ENCODE assay signal across 8 mouse cellular contexts in genomic region chr11:77216761-77217130, GRCm38 (mm10). TPM values are rescaled to one million over a fixed set of nuclear protein-coding genes. Genes with fewer than 3 reads are reported as not detected.
DNase-seq lines count a peak whose midpoint lies in the region; ATAC-seq and TF ChIP-seq lines count a peak whose summit lies in the region.

No protein-coding gene starts in this region.

- ATAC-seq in embryonic facial prominence, embryonic 15.5 days (ENCODE audit: insufficient number of reproducible peaks, low FRiP score, low TSS enrichment, low read depth), result peak; percentile 37; the same call in 1 of the 2 replicates
- ATAC-seq in intestine, postnatal 0 days, result 0 out of 2 replicates have a peak, but pooled peaks have one; percentile 6
- peak; percentile 82 for ATAC-seq in midbrain, postnatal 0 days (ENCODE audit: low FRiP score)

- H3K4me3 ChIP-seq in embryonic facial prominence, embryonic 15.5 days (replicated peaks), result peak overlapping the region; percentile 86
- peak overlapping the region; percentile 93 for H3K4me3 ChIP-seq in intestine, postnatal 0 days (ENCODE audit: low read depth, low read length)
- H3K4me3 ChIP-seq in midbrain, postnatal 0 days (ENCODE audit: low read depth, low read length), result peak overlapping the region; percentile 62

- H3K4me1 ChIP-seq in embryonic facial prominence, embryonic 15.5 days, result peaks cover 4% of the 10 kb centered on the region; the same call in 1 of the 2 replicates
- peaks cover 6% of the 10 kb centered on the region; the same call in 1 of the 2 replicates for H3K4me1 ChIP-seq in intestine, postnatal 0 days (replicated peaks; ENCODE audit: control insufficient read depth, insufficient read depth, low read length)
- peaks cover 8% of the 10 kb centered on the region; the same call in 1 of the 2 replicates for H3K4me1 ChIP-seq in midbrain, postnatal 0 days (ENCODE audit: insufficient read depth, low read length)

- H3K36me3 ChIP-seq in embryonic facial prominence, embryonic 15.5 days, result no peaks in the 10 kb centered on the region
- H3K36me3 ChIP-seq in intestine, postnatal 0 days (ENCODE audit: control insufficient read depth, insufficient read depth), result no peaks in the 10 kb centered on the region
- no peaks in the 10 kb centered on the region for H3K36me3 ChIP-seq in midbrain, postnatal 0 days (ENCODE audit: insufficient read depth, low read length)

- H3K9ac ChIP-seq in embryonic facial prominence, embryonic 15.5 days, result peak overlapping the region; percentile 81
- H3K9ac ChIP-seq in intestine, postnatal 0 days (ENCODE audit: low read depth, low read length), result peak overlapping the region; percentile 67
- peak overlapping the region; percentile 73 for H3K9ac ChIP-seq in midbrain, postnatal 0 days (replicated peaks; ENCODE audit: low read length, poor library complexity, severe bottlenecking)

- TF ChIP-seq CTCF in intestine, postnatal 0 days (IDR thresholded peaks at IDR 0.05; ENCODE audit: low read depth), result no peak
- no peak for TF ChIP-seq CTCF in midbrain, postnatal 0 days (IDR thresholded peaks at IDR 0.05)

- peak overlapping the region; percentile 88 for H3K27ac ChIP-seq in embryonic facial prominence, embryonic 15.5 days (replicated peaks)
- 0 out of 2 replicates have a peak overlapping the region, but pooled peaks have one; percentile 77 for H3K27ac ChIP-seq in intestine, postnatal 0 days (ENCODE audit: low read depth, low read length)
- H3K27ac ChIP-seq in midbrain, postnatal 0 days (ENCODE audit: low read depth, low read length), result peak overlapping the region; percentile 95

- H3K27me3 ChIP-seq in embryonic facial prominence, embryonic 15.5 days, result no peaks in the 10 kb centered on the region
- H3K27me3 ChIP-seq in intestine, postnatal 0 days (replicated peaks; ENCODE audit: control insufficient read depth, insufficient read depth, low read length), result no peaks in the 10 kb centered on the region
- no peaks in the 10 kb centered on the region for H3K27me3 ChIP-seq in midbrain, postnatal 0 days (ENCODE audit: insufficient read depth, low read length)

- peak overlapping the region; percentile 80 for H3K4me2 ChIP-seq in embryonic facial prominence, embryonic 15.5 days (replicated peaks)
- H3K4me2 ChIP-seq in intestine, postnatal 0 days (replicated peaks; ENCODE audit: low read depth), result peak overlapping the region; percentile 84
- peak overlapping the region; percentile 71 for H3K4me2 ChIP-seq in midbrain, postnatal 0 days (ENCODE audit: low read depth, low read length, poor library complexity, severe bottlenecking)

- peak; percentile 20 for DNase-seq in layer of hippocampus, adult 9-10 months (ENCODE audit: low spot score)
- no peak for DNase-seq in layer of hippocampus, postnatal 25 days (ENCODE audit: extremely low spot score in 1 of 2, low spot score in 1 of 2)
- peak; percentile 45 for DNase-seq in T-cell, adult 2 months (ENCODE audit: low spot score)
- peak; percentile 44 for DNase-seq in midbrain, postnatal 0 days (ENCODE audit: low spot score)
- DNase-seq in urinary bladder, postnatal 25 days (ENCODE audit: low spot score), result no peak
- DNase-seq in urinary bladder, postnatal 36 days (ENCODE audit: low spot score in 2 of 2), result no peak

- under 1% methylated on average over 11 of the region's 11 CpGs for WGBS in embryonic facial prominence, embryonic 15.5 days
- WGBS in intestine, postnatal 0 days, result 2% methylated on average over 11 of the region's 11 CpGs
- under 1% methylated on average over 11 of the region's 11 CpGs for WGBS in midbrain, postnatal 0 days

- no peaks in the 10 kb centered on the region for H3K9me3 ChIP-seq in embryonic facial prominence, embryonic 15.5 days (replicated peaks)
- no peaks in the 10 kb centered on the region for H3K9me3 ChIP-seq in intestine, postnatal 0 days (ENCODE audit: control insufficient read depth)
- H3K9me3 ChIP-seq in midbrain, postnatal 0 days (ENCODE audit: low read length), result no peaks in the 10 kb centered on the region

RNA-seq across cellular contexts. Expression of gene Ssh2, which starts 0.7 kb away (rescaled TPM):
- 10 to 100 TPM; 31.9 to 37.5 TPM for total RNA-seq in layer of hippocampus, postnatal 25 days (2021)
- 8.2 and 9.5 TPM in 2 replicates for polyA plus RNA-seq in embryonic facial prominence, embryonic 15.5 days (2015; fragmentation: Nextera tagmentation; extraction: Ambion mirVana)
- polyA plus RNA-seq in intestine, postnatal 0 days (2015; fragmentation: Nextera tagmentation; extraction: Ambion mirVana), result 2.7 and 3.3 TPM in 2 replicates
- 43.2 and 49.1 TPM in 2 replicates for total RNA-seq in midbrain, postnatal 0 days (2014; rRNA removed)
- 12.1 and 14.5 TPM in 2 replicates for polyA plus RNA-seq in midbrain, postnatal 0 days (2015; fragmentation: Nextera tagmentation; extraction: Ambion mirVana)

RNA-seq across cellular contexts. Expression of gene Efcab5, which starts 28.0 kb away (rescaled TPM):
- 1 to 10 TPM; 3.1 to 4.0 TPM for total RNA-seq in layer of hippocampus, postnatal 25 days (2021)
- 0.38 and 0.79 TPM in 2 replicates for polyA plus RNA-seq in embryonic facial prominence, embryonic 15.5 days (2015; fragmentation: Nextera tagmentation; extraction: Ambion mirVana)
- 0.46 and 0.55 TPM in 2 replicates for polyA plus RNA-seq in intestine, postnatal 0 days (2015; fragmentation: Nextera tagmentation; extraction: Ambion mirVana)
- 0.44 and 1.3 TPM in 2 replicates for total RNA-seq in midbrain, postnatal 0 days (2014; rRNA removed)
- 0.51 and 0.65 TPM in 2 replicates for polyA plus RNA-seq in midbrain, postnatal 0 days (2015; fragmentation: Nextera tagmentation; extraction: Ambion mirVana)

Comparison
In these comparisons a context has a peak if more than half of its experiments do, and no peak if none do; other contexts are left out.
1. DNase-seq: peak in layer of hippocampus, adult 9-10 months (single experiment), T-cell, adult 2 months (single experiment) and midbrain, postnatal 0 days (single experiment); none in layer of hippocampus, postnatal 25 days (0 of 2), urinary bladder, postnatal 25 days (single experiment) and urinary bladder, postnatal 36 days (0 of 2).
2. ATAC-seq: peak in every context shown above with its lines; median percentile 82 in midbrain, postnatal 0 days; 37 in embryonic facial prominence, embryonic 15.5 days; 6 in intestine, postnatal 0 days.
3. Peak in every context shown above with its lines, with median percentiles within 50 percentile points of each other: H3K27ac ChIP-seq, H3K4me2 ChIP-seq, H3K4me3 ChIP-seq and H3K9ac ChIP-seq.